Mouse (Mus musculus) skeletal muscle tissue, postnatal 0 days (tissue): ENCODE measurements around the gene St3gal6. TPM values are rescaled to one million over a fixed set of nuclear protein-coding genes. Genes with fewer than 3 reads are reported as not detected.

Experiments used
- polyA plus RNA-seq: library from polyadenylated mRNA; unstranded; fragments of >200 nt; fragmentation: Nextera tagmentation; extraction: Ambion mirVana; gene quantifications from 2 replicates; pipeline ENCODE4 v1.2.1, GENCODE M21; 2015

St3gal6 gene
- polyA plus RNA-seq = 28.7 and 40.9 TPM in 2 replicates

GRCm38 (mm10) chr16:58523972-58524850 is at the start of gene St3gal6:
St3gal6 (minus strand) TSS chr16:58524243.

Other genes starting within 250 kb of the St3gal6 start
- 2.1 and 2.2 TPM in 2 replicates for gene Dcbld2, start 115.8 kb downstream of the St3gal6 start, polyA plus RNA-seq
- gene Gm813, start 92.7 kb upstream of the St3gal6 start, polyA plus RNA-seq = not detected in 2 replicates
- gene E330017A01Rik, start 114.5 kb upstream of the St3gal6 start, polyA plus RNA-seq = not detected in 2 replicates
- 9.7 and 10.5 TPM in 2 replicates for gene Cpox, start 146.0 kb upstream of the St3gal6 start, polyA plus RNA-seq
- gene Gpr15, start 194.8 kb upstream of the St3gal6 start, polyA plus RNA-seq = not detected in 2 replicates
- 56.6 and 57.2 TPM in 2 replicates for gene Cldnd1, start 203.7 kb upstream of the St3gal6 start, polyA plus RNA-seq
- gene Olfr172, start 238.9 kb upstream of the St3gal6 start, polyA plus RNA-seq = not detected in 2 replicates